Mouse (Mus musculus) cerebellum, adult 2 months (tissue): ENCODE measurements around the gene Slc9a3r2.

Experiments used
- CTCF ChIP-seq: fragments of 200-500 bp; IDR thresholded peaks from 2 replicates; pipeline ENCODE4 v1.5.1; 2011; ENCODE audit warnings: low read depth, mild to moderate bottlenecking, control low read depth, low read length, moderate library complexity, borderline replicate concordance; ENCODE audit not compliant: insufficient read depth
- POLR2A ChIP-seq: fragments of 200-500 bp; IDR thresholded peaks from 2 replicates; pipeline ENCODE4 v1.6.1; 2011; ENCODE audit warnings: low read length, control low read depth, borderline replicate concordance; ENCODE audit not compliant: insufficient read depth

GRCm38 (mm10) chr17:24635024-24635423 lies 15.1 kb downstream of the Slc9a3r2 start:
- TF ChIP-seq CTCF (no peak), POLR2A (no peak)
